Mouse (Mus musculus) ES-E14 (cell line): ENCODE results near the gene Golga4.

Experiments used
- CHD2 ChIP-seq: IDR thresholded peaks from 2 replicates; pipeline ENCODE4 v1.6.1; 2014; ENCODE audit warnings: mild to moderate bottlenecking, low read depth, low read length, inconsistent platforms
- HCFC1 ChIP-seq: IDR thresholded peaks from 2 replicates; pipeline ENCODE4 v1.6.1; 2012; ENCODE audit warnings: low read length, inconsistent platforms, borderline replicate concordance; ENCODE audit not compliant: insufficient read depth
- MAFK ChIP-seq: IDR thresholded peaks from 2 replicates; pipeline ENCODE4 v1.6.1; 2014; ENCODE audit warnings: mild to moderate bottlenecking, low read depth, low read length, inconsistent platforms; ENCODE audit not compliant: insufficient read depth
- ZC3H11A ChIP-seq: IDR thresholded peaks from 2 replicates; pipeline ENCODE4 v1.6.1; 2012; ENCODE audit warnings: low read depth, mild to moderate bottlenecking, inconsistent platforms, low read length, borderline replicate concordance

DNA sequence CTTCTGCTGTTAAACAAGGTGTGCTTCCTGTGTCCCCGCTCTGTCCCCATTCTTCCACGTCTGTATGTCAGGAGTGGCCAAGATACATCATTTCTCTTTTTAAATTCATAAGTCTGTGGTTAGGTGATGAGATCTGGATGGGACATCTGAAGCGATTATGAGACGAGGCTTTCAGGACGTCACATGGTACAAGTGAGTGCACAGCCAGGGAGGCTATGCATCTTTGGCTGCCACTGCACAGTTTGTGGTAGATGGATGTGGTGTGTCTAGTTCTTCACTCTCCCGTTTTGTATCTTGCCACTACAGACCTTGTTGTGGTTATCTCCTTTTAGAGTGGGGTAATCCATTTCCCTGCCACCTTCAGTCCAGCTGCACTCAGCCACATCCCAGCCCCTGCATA lies 79.9 kb downstream of the Golga4 start:
- TF ChIP-seq HCFC1, result no peak
- no peak for TF ChIP-seq MAFK
- TF ChIP-seq ZC3H11A, result no peak
- TF ChIP-seq CHD2, result no peak
